Mouse (Mus musculus) right cerebral cortex, postnatal 10 days (tissue): ENCODE measurements around the gene Itga2.
A peak's percentile ranks its signal among the peaks of the same experiment; 100 is the strongest.

Source experiments
- DNase-seq, 2 experiments: peaks; one replicate each; pipeline ENCODE4 v3.0.0; 2021; ENCODE audit warnings: low spot score in 2 of 2

Itga2 gene

DNA sequence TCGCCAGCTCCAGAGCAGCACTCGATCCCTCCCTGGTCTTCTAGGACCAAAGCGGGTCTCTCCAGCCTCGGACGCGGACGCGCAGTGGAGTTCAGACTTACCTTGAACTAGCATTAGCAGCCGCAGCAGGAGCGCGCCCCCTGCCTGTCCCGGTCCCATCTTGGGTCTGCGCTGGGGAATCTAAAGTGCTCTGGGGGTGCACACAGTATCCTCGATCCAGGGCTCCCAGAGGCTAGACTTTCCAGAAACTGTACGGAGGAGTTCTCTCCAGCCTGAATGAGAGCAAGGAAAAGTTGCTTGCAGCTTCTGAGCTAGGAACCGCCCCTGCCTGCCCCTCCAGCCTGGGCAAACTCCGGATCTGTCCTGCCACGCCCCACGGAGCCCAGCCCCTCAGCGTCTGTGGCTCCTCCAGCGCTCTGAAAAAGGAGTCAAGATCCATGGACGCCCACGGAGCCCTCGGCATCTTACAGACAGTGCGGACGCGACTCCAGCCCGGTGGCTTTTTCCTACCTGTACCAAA is at the start of gene Itga2:
Gene Itga2 (minus strand): TSS at position 326 of the 520 bp plus-strand sequence.
- DNase-seq, result peak; percentile 29 to 44

- DNase-seq, result no peak
These were observed 49.0 kb upstream of the Itga2 start for GRCm38 (mm10) chr13:114980831-114981419.

- no peak for DNase-seq
These were observed 42.7 kb upstream of the Itga2 start for GRCm38 (mm10) chr13:114974484-114975042.

GRCm38 (mm10) chr13:114971905-114972304 is 40.0 kb upstream of the Itga2 start:
- DNase-seq, result no peak

GRCm38 (mm10) chr13:114964233-114964632 is 32.3 kb upstream of the Itga2 start:
- peak; percentile 81 to 86 for DNase-seq

GRCm38 (mm10) chr13:114954516-114954915 is 22.6 kb upstream of the Itga2 start:
- DNase-seq, result no peak

DNA sequence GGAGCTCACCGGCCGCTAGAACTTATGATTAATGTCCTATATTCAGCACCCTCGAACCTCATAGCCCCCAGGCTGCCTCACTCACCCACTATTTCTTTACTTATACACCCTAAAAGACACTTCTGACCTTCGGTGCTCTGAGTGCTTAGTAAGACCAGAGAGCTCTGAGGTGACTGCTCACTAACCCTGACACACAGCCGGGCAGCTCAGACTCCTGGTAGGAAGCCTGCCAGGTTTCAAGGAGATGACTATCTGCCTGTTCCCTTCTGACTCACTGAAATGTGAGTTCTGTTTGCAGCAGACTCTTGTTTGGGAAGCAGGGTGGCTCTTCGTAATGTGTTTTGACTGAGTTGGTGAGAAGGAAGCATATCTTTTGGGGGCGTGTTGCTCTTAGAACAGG is 1.6 kb upstream of the Itga2 start:
- DNase-seq, result no peak

DNA sequence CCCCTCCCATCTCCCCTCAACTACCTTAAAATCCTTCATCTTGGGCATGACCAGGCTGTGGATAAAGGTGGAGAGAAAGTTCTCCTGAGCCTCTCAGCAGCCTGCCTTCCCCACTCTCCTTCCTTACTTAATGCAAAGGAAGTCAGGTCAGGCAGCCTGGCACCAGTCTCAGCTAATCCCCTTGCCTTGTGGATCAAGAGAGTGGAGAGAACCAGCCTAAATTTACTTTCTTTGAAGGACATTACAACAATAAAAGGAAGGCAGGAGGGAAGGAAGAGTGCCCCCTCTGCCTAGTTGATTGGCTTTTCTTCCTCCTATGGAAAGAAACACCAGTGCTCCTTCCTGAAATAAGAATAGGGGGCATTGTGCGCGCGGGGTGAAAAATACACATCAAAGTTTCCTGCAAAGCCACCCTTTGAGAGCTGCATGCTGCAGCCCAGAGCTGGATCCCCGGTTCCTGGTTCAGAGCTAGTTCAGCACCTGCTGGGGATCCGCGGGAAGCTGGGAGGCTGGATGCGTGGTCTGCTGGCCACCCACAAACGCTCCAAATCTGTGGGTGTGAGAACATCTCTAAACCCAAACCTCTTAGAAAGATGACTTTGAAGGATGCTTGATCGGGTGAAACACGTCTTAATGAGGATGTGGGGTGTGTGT is 777 bp downstream of the Itga2 start:
- peak; percentile 28 to 35 for DNase-seq

DNA sequence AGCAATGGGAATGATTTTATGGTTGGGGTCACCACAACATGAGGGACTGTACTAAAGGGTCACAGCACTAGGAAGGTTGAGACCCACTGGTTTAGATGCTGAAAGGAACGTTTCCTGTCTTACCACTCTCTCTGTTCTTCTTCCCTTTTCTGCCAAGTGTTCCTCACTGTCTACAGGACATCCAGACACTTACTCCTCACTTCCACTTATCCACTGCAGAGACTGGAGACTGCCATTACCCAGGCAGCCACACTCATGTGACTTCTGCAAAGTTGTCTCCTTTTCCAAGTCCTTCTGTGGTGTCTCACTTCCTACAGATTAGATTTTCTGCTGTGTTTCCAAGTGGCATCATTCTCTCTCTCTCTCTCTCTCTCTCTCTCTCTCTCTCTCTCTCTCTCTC is 7.1 kb downstream of the Itga2 start:
- DNase-seq, result no peak

GRCm38 (mm10) chr13:114923331-114923730 is 8.6 kb downstream of the Itga2 start:
- peak; percentile 43 to 55 for DNase-seq

GRCm38 (mm10) chr13:114915767-114916166 is 16.1 kb downstream of the Itga2 start:
- DNase-seq, result no peak

- DNase-seq, result no peak
These were observed 16.9 kb downstream of the Itga2 start for GRCm38 (mm10) chr13:114914963-114915362.

DNA sequence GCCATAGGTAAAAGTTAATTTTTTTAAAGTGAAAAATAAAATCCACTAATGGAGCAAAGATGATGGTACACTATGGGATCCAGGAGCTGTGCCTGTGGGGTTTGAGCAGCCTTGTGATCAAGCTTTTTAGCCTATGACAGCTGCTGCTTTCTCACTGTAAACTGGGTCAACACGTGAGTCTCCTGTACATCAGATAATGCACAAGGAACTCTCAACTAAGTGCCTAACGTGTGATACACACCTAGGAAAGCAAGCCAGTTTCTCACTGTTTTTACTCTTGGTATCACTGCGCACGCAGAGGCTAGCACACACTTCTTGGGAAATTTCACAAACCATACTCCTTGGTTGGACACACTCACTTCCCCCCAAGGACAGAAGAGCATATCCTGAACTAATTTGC is 17.3 kb downstream of the Itga2 start:
- DNase-seq, result no peak

GRCm38 (mm10) chr13:114910629-114911028 is 21.3 kb downstream of the Itga2 start:
- no peak for DNase-seq

DNA sequence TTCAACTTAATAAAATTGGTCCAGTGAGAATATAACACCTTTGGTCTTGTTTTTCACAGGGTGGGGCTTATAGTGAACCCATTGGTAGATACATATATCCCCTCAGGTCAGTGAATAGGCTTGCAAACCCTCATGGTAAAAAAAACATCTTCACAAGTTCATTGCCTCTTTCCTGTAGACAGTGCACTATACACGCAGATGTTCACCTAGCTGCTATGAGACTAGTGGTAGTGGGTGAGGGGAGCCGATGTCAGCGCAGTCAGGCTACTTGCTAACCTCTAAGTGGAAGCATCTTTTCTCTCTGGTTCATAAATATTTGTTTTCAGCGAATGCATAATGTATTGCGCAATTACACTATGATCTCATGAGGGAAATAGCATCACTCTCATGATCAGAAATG is 22.4 kb downstream of the Itga2 start:
- no peak for DNase-seq

GRCm38 (mm10) chr13:114907876-114908275 is 24.0 kb downstream of the Itga2 start:
- DNase-seq, result no peak

- no peak for DNase-seq
These were observed 35.0 kb downstream of the Itga2 start for GRCm38 (mm10) chr13:114896751-114897386.

GRCm38 (mm10) chr13:114895896-114896295 is 36.0 kb downstream of the Itga2 start:
- DNase-seq, result no peak

- no peak for DNase-seq
These were observed 37.2 kb downstream of the Itga2 start for GRCm38 (mm10) chr13:114894718-114895117.

DNA sequence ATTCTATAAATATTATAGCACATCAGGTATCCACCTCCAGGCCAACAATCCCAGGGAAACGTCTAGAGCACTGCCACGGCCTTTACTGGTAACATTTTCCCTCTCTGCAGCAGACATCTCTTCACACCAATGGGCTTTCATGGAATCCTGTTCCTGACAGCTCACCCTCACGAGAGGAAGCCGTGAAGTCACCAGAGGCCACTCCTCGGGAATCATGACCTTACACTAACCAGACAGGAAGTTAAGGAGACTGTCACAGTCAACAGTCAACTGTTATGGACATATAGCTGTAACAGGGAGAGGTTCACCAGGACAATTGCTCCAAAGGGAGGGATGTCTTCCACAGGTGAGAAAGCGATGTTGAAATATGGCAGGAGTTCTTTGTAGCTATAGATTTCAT is 40.2 kb downstream of the Itga2 start:
- no peak for DNase-seq

- peak in 1 of 2 experiments; percentile 21 for DNase-seq
These were observed 44.2 kb downstream of the Itga2 start for GRCm38 (mm10) chr13:114887695-114888094.

DNA sequence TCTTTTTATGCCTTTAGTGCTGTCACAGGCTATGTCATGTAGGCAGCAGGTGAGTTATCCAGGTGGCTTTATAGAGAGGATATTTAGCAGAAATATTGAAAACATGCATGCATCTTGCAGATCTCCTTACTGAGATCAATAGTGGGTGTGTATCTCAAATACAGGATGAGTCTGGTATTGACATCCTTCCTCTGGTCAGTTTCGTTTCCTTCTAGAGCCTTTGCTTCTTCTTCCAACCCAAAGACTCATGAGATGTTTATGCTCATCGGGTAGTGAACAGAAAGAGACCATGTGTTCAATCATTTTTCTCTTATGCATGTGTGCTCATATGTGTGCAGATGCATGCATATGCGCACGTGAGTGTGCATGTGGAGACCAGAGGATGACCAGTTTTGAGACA is 44.6 kb downstream of the Itga2 start:
- no peak for DNase-seq

DNA sequence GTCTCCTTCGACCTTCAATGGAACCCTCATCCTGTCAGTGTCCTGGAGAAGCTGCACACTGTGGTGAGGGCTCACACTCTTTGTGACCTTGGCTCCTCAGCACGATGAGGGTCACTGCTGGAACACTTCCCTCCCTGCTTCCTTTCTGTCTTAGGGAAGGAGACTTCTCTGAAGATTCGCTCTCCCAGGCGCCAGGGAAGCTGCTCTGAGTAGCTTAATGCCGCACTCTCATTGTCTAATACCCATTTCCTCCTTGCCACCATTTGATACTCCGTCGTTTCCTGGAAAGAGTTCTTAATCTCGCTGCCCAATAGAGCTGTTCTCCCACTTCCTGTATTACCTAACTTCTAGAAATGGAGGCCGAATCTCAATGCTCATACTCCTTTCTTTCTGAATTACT is 46.7 kb downstream of the Itga2 start:
- no peak for DNase-seq
